Mouse (Mus musculus) left cerebral cortex, adult 18-20 months (tissue): ENCODE measurements around the gene Cdkl4. TPM values are rescaled to one million over a fixed set of nuclear protein-coding genes. Genes with fewer than 3 reads are reported as not detected.

ENCODE experiments used
- DNase-seq, 2 experiments: peaks; one replicate each; pipeline ENCODE4 v3.0.0; 2021 to 2022; ENCODE audit warnings: low spot score in 2 of 2, mixed read lengths in 1 of 2
- total RNA-seq, 2 experiments: library from RNA; stranded (reverse); gene quantifications; 2 replicates each; pipeline ENCODE4 v1.2.3; 2021

Gene Cdkl4
- total RNA-seq, 2 experiments from 2014 or later, result 16.5 to 19.1 TPM

GRCm38 (mm10) chr17:80518811-80519210 lies 58.8 kb downstream of the Cdkl4 start:
- DNase-seq, result no peak

DNA sequence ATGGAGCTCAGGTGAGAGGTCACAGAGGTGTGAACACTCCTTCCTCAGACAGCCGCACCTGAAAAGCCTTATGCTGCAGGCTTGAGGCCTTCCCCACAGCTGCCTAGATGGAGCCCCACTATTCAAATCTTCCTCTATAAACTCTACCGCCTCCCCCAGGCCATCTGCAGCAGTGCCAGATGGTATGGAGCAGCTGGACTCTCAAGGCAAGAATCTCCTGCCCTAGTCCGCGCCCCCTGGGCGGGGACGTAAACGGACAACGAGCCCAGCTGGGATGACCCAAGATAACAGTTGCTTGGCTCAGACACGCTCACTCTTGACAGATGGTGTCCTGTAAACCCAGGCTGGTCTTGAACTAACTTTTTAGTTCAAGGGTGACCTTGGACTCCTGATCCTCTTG lies 60.4 kb downstream of the Cdkl4 start:
- DNase-seq, result no peak

DNA sequence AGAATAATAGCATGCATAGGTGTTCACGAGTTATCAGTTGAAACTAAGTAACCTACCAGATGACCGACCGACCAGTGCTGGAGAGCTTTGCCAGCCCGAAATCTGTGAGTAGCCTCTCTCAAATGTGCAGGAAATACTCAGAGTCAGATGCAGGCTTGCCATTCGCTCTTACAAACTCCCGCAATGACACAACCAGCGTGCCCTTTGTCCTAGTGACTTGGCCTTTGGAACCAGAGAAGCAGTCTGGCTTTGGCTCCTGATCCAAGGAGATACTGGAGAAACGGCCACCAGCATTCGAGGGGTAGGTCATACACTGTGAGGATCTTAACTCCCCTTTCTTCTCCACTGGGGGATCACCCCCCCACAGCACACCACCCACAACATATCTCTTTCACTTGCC lies 61.7 kb downstream of the Cdkl4 start:
- DNase-seq, result no peak

DNA sequence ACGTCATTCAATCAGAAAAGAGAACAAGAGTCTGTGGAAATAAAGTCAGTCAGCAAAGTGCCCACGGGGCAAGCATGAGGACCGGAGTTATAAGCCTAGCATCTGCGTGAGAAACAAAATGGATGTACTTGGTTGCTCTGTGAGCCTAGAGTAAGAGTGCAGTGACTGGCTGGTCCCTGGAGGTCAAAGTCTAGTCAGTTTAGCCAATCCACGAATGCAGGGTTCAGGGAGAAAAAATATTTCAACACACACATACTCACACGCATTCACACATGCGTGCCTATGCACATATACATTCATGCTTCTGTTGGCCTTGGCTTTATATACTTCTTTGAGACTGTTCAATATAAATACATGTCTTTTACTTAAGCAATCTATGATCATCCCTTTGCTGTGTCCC lies 62.1 kb downstream of the Cdkl4 start:
- no peak for DNase-seq

- no peak for DNase-seq
Measured at GRCm38 (mm10) chr17:80513766-80514165, 63.8 kb downstream of the Cdkl4 start.

DNA sequence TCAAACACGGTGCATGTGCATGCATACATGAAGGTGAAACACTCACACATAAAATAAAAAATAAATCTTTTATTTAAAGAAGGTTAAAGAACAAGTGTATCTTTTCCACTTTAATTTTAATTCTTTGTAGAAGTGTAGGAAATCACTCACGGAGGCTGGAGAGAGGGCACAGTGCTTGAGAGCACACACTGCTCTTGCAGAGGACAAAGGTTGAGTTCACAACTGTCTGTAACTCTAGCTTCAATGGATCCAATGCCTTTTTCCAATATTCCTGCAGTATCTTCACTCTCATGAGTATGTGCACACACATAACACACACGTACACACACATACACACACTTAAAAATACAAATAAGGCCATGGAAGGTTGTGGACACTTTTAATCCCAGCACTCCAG lies 67.2 kb downstream of the Cdkl4 start:
- no peak for DNase-seq

GRCm38 (mm10) chr17:80509494-80510458 lies 67.8 kb downstream of the Cdkl4 start:
- no peak for DNase-seq

DNA sequence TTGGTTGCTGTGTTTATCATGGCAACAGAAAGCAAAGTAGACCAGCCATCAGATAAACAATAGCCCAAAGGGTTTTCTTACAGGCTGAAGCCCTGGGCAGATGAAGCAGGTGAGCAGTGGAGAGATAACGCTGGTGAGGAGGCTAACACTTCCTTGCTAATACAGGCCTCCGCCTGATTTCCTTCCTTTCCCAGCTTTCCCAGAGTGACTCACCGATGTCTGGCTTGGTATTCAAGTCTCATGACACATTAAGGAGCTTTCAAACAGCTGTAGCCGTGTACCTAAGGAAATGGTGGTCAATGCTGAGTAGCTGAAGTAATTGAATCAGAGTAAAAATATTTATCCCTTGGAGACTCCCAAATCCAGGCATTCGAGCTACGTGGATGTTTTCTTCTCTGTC lies 71.8 kb downstream of the Cdkl4 start:
- DNase-seq, result no peak

GRCm38 (mm10) chr17:80505342-80505741 lies 72.3 kb downstream of the Cdkl4 start:
- no peak for DNase-seq

DNA sequence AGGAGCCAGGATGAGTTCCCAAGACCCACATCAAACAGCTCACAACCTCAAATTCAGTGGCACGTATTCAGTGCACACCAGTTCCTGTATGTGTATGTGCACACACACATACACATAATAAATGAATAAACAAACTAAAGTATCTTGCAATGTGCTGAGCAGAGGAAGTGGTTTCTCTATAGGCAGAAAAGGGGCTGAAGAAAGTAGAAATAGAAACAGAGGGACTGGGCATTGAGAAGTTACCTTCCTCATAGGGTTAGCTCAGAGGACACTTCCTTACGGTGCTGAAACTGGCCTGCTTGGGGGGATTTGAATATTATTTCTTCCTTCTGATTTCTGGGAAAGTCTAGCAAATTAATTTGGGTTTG lies 75.8 kb downstream of the Cdkl4 start:
- no peak for DNase-seq

DNA sequence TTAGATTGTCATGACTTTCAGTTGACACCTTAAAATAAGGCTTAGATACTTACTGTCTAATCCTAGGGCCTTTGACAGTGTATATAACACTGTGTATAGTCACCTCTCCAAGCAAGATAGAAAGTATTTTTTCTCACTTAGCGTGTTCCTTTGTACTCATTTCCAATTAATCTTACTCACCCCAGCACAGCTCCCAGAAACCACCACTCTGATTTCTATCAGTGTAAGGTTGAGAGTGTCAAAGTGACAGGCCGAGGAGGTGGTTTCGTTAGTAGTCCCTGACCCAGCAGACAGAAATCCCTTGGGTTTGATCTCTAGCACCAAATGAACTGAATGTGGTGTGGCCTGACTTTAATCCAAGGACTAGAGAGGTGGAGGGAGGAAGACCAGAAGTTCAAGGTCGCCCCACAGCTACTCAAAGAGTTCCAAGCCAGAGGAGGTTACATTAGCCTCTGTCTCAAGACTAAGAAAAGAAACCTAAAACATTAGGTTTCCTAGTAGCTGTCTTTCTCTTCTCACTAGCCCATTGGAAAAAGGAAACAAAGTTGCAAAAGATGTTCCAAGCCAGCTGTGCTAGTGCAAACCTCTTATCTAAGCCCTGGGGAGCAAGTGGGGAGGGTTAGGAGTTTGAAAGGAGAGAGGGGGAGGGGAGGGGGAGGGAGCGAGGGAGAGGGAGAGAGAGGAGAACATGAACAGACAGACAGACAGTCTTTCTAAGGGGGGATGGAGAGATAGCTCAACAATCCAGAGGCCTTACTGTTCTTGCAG lies 76.4 kb downstream of the Cdkl4 start:
- DNase-seq, result no peak

- no peak for DNase-seq
Measured at GRCm38 (mm10) chr17:80500025-80500424, 77.6 kb downstream of the Cdkl4 start.

DNA sequence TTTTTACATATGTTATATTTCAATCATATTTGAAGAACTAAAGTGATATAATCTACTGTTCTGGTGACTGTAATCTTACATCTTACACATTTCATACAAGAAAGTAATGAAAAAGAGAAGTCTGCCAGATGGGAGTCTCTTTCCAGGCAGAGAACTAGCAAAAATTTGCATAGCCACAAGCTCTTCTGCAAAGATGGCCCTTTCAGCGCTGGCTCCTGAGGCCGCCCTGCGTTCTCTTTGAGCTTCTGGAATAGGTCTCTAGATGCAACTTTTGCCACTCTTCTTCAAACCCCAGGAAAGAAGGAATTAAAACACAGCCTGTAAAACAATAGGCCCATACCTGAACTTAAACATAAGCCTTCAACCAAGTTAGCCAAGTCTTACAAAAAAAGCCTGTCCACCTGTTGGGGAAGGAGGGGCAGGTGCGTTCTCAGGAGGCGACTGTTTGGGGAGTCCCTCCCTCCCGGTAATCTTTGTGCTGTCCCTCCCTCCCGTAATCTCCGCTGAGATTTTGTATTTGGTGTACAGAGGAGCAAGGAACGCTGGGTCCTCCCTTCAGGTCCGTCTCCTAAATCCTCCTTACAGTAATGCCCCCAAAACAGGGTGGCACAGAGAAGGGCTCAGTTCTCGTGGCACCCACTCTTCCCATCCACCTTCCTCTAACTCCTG lies 78.9 kb downstream of the Cdkl4 start:
- no peak for DNase-seq

DNA sequence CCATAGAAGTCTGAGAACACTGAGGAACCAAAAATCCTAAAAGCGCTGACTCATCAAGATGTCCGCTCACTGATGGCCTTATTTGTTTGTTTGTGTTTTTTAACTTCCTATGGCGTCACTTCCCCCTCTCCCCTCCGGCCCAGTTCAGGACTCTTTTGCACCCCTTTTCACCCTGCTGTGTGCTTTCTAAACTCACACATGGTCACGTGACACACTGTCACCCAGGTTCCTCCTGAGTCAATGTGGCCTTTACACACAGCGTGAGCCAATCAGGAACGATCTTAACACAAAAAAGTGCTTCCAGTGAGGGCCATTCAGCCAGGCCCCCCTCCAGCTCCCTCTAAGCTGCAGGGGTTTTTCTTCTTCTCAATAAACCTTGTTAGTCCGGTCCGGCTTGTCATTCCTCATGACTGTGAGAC lies 80.4 kb downstream of the Cdkl4 start:
- no peak for DNase-seq

- no peak for DNase-seq
Measured at GRCm38 (mm10) chr17:80496607-80497170, 80.9 kb downstream of the Cdkl4 start.

DNA sequence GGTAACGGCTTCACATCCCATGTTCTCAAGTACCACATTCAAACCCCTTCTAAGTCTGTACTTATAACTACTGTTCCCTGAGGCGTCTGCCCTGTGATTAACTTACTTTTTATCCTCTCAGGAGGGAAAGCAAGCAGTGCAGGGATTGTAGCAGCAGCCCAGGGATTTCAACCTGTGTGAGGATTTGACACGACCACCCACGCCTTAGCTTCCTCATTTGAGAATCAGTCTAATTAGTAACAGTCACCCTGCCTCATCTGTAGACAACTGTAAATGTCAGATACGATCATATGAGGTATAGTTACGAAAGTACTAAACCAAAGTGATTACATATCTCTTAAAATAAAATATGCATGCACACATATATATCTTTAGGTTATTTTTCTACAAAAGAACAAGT lies 81.4 kb downstream of the Cdkl4 start:
- DNase-seq, result no peak

GRCm38 (mm10) chr17:80493891-80494290 lies 83.7 kb downstream of the Cdkl4 start:
- no peak for DNase-seq

- DNase-seq, result no peak
Measured at GRCm38 (mm10) chr17:80492811-80493210, 84.8 kb downstream of the Cdkl4 start.

DNA sequence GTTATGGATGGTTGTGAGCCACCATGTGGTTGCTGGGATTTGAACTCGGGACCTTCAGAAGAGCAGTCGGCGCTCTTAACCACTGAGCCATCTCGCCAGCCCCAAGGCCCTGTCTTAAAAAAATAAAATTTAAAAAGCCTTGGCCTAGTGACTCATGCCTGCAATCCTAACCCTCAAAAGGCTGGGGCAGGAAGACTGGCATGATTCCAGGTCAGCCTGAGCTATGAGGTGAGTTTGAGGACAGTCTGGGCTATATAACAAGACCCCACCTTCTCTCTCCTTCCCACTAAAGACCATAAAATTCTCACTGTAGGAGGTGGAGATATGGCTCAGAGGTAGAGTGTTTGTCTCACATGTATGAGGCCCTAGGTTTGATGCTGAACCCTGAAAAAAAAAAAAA lies 85.3 kb downstream of the Cdkl4 start:
- no peak for DNase-seq

- no peak for DNase-seq
Measured at GRCm38 (mm10) chr17:80490166-80490565, 87.4 kb downstream of the Cdkl4 start.

- no peak for DNase-seq
Measured at GRCm38 (mm10) chr17:80488918-80489317, 88.7 kb downstream of the Cdkl4 start.
